Mouse (Mus musculus) cerebellum, adult 8-10 months (tissue): ENCODE results near the gene Ccdc61.
"Not testable (repeated sequence)": the region's sequence is repeated elsewhere in the genome, so short reads cannot be mapped to it uniquely, and the experiment has no call there.

Source experiments
- DNase-seq: peaks from one replicate; pipeline ENCODE4 v3.0.0; 2022

The Ccdc61 gene

GRCm38 (mm10) chr7:18909797-18910196 lies 418 bp downstream of the Ccdc61 start:
- no peak for DNase-seq

DNA sequence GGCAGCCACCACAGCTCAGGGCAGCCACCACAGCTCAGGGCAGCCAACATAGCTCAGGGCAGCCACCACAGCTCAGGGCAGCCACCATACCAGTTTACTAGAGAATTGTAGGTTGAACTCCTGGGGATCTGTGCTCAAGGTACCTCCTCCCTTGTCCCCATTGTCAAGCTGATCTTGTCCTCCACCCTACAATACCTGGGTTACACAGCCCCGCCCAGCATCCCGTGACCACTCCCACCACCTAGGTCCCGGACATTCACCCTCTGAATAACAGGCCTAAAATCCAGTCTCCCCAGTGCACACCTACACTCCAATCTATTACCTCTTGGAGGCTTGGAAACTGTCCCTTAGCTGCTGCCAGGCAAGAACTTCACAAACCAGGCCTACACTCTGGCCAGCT lies 5.2 kb downstream of the Ccdc61 start:
- no peak for DNase-seq

GRCm38 (mm10) chr7:18902486-18902885 lies 7.7 kb downstream of the Ccdc61 start:
- no peak for DNase-seq

- no peak for DNase-seq
These were observed 9.7 kb downstream of the Ccdc61 start for GRCm38 (mm10) chr7:18900513-18900912.

DNA sequence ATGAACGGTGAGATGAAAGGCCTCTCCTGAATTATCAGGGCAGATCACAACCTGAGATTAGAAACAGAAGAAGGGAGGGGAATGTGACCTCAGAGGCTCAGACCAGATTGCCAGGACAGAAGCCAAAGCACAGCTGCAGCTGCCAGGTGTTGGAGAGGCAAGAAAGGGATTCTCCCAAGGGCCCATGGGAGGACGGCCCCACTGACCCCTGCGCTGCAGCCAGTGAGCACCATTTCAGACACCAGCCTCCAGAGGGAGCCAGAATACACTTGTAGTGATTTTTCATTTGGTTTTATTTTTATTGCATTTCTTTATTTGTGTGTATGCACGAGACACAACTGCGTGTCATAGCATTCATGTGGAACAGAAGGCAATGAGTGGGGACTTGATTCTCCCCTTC lies 13.7 kb downstream of the Ccdc61 start:
- DNase-seq: peak; percentile 48

- DNase-seq: peak; percentile 79
These were observed 16.4 kb downstream of the Ccdc61 start for GRCm38 (mm10) chr7:18893651-18894430.

- DNase-seq: peak; percentile 39
These were observed 17.2 kb downstream of the Ccdc61 start for GRCm38 (mm10) chr7:18893009-18893408.

DNA sequence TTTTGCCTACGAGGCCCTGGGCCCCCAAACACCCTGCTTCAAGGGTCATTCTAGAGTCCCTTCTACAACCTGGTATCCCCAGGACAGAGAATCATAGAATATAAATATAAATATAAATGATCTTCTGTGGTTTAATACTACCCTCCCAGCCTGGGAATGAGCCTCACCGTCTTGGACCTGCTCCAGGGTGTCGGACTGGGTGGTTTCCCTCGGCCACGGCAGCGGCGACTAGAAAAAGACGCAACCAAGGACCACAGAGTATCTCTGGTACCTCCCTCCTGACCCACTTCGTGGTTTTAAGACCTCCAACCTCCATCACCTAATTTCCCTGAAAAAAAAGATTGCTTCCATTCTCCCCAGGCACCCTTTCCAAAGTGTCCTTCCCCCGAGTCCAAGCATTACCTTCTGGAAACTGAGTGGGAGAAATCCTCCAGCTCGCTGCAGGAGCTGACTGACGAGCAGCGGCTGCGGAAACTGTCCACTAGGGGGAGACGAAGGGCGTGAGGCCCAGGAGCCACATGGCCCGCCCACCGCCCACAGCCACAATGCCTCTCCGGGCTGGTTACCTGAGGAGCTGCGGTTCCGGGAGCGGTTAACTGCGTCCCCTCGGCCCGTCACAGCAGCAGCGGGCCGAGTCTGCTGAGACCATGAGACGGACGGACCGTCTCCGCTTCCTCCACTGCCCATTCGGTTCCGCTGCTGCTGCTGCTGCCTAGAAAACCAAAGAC lies 18.2 kb downstream of the Ccdc61 start:
- DNase-seq: peak; percentile 91

GRCm38 (mm10) chr7:18890848-18891247 lies 19.4 kb downstream of the Ccdc61 start:
- no peak for DNase-seq

GRCm38 (mm10) chr7:18886963-18887362 lies 23.3 kb downstream of the Ccdc61 start:
- no peak for DNase-seq

- DNase-seq: no peak
These were observed 25.3 kb downstream of the Ccdc61 start for GRCm38 (mm10) chr7:18884745-18885422.

DNA sequence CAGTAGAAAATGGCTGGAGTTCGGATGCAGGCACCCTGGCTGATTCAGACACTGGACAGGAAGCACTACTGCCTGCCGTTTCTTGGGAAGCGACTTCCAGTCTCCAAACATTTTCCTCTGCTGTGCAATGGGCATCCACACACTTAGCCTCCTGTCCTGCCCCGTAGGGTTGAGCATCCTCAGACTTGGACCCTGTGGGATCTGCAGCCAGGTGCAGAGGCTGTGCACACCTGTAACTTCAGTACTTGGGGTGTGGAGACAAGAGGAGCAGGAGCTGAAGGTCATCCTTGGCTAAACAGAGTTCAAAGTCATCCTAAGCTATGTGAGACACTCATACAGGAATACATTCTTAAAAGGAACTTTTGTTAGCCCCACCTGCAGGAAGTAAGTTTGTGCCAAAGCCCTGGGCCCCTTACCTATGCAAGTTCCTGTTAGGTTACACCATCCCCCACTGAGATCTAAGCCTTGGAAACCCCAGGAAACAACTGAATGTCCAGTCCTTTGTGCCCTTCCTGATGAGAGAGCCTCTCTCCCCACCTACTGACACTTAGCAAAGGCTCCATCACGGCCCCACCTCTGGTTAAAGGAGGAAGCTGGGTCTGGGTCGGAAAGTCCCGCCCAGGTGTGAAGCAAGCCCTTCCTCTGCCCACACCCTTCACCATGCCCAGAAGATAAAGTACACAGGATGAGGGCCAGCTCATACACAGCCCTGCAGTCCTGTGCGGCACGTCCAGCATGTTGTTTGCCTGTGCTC lies 26.0 kb downstream of the Ccdc61 start:
- DNase-seq: no peak

DNA sequence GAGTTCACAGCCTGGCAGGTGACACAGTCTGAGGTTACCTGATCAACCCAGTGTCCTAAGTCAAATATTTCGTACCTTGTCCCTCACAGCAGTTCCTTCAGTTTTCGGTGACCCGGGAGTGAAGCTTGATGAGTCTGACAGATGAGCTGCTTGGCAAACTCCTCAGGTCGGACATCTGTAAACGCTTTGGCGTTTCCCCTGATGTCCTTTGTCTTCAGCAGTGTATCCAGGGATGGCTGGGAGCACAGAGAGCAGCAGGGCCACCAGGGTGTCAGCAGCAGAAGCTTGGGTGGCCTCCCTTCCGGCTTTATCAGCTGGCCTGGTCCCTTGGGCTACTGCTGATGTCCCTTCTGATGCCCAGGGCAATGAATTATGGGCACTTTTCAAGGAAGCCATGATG lies 31.5 kb downstream of the Ccdc61 start:
- DNase-seq: no peak

DNA sequence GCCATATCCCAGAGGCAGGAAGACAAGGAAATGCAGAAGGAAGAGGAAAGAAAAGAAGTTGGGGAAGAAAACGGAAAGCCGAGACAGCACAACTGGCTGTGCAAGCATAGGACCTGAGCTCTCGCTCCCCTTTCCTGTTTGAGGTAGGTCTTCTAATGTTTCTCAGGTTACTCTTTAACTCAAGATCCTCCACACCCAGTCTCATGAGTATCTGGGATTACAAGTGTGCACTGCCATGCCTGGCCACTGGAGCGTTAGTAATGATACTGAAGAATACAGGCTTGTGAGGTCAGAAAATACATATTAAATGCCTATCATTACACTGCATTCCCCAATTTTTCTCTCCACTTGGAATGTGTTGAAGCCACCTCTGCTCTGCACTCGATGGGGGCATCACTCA lies 34.8 kb downstream of the Ccdc61 start:
- DNase-seq: no peak

DNA sequence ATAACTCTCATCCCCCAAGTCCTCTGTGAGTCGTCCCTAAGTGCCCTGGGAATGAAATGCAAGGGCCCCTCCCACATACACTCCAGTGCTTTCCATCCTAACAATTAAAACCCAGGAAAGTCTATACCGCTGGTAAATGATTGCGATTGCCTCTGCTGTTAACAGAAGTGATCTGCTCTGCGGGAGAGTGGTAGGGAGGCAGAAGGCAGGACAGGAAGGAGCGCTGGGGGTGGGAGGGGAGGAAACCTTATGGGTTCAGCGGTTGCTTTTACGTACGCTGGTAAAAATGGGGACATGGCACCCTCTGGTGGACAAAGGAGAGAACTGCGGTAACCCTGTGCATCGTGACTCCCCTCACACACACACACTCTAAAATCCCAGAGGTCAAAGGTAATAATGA lies 37.0 kb downstream of the Ccdc61 start:
- peak; percentile 57 for DNase-seq

DNA sequence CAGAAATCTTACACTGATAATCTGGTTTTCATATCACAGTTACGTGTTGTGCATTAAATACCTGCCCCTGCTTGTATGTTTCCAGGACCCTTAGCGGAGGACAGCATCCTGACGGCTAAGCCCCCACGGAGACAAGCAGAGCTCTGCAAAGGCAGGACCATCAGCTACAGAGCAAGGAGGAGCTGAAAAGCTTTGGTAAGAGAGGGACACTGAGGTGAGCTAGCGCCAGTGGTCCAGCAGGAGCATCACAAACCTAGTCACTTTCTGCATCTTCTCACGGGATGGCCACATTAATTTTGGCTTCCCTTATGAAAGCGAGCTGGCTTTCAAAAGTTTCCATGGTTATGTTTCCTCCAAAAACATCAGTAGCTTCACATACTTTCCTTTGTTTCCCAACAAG lies 37.4 kb downstream of the Ccdc61 start:
- no peak for DNase-seq

DNA sequence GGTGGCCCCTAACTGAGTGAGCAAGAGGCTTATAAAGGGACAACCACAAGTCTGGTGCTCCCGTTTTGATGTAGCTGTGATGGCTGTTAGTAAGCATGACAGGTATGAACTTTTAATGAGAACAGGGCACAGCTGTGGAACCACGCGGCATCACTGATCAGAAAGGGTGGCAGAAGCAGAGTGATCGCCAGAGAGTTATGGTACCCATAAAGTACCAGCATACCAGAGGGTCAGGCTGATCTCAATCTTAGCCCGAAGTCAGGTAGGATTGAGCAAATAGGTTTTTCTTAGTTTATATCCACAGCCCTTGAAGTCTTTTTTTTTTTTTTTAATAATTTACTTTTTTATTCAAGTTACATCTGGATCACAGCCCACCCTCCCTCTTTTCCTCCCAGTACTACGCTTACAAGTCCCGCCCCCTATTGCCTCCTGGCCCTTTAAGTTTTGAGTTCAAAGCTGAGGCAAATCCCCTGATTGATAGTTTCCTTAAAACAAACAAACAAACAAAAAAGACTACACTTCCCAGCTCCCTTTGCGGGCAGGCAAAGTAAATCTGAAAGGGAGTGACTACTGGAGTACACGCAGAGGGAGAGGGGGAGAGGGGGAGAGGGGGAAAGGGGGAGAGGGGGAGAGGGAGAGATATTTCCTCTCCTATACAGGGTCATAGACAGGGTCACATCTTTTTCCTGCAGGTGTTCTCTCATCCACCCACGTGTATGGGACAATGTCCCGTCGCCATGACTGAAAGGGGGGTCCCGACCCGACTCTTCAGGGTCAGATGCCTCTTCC lies 38.0 kb downstream of the Ccdc61 start:
- DNase-seq: no peak

DNA sequence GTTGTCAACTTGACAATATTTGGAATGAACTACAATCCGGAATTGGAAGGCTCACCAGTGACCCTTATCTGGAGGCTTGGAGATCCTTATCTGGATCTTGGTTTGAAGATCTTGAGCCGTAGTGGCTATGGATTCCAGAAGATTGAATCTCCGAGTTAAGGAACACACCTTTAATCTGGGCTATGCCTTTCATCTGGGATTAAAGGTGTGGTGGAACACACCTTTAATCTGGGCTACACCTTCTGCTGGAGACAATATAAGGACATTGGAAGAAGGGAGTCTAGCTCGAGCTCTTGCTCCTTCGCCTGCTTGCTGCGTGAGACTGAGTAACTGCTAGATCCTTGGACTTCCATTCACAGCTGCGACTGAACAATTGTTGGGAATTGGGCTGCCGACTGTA lies 39.2 kb downstream of the Ccdc61 start, which contains the start of gene Pglyrp1:
Gene Pglyrp1 (plus strand): TSS at position 301 of the 400 bp plus-strand sequence.
- DNase-seq: not testable (repeated sequence)

- DNase-seq: no peak
These were observed 41.7 kb downstream of the Ccdc61 start for GRCm38 (mm10) chr7:18868491-18868890.

DNA sequence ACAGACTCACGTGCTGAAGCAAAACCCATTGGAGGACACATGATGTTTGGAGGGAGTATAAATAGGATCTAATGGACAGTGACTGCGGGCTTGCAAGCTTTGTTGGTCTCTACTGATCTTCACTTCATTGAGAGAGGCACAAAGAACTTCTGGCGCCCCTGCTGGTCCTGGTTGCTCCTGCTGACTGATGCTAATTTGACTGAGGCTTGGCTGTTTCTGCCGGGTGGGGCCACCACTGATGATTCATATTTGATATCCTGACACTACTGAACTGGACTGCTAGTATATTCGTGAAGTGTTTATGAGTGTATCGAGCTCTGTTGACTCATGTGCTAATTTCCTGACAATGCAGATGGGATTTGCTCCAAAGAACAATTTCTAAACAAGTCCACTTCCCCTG lies 47.4 kb downstream of the Ccdc61 start:
- no peak for DNase-seq

GRCm38 (mm10) chr7:18858310-18858916 lies 51.8 kb downstream of the Ccdc61 start:
- DNase-seq: no peak

- DNase-seq: no peak
These were observed 61.8 kb downstream of the Ccdc61 start for GRCm38 (mm10) chr7:18848395-18848794.
